Mouse (Mus musculus): ENCODE measurements at regions not wholly inside any gene's neighbourhood (a gene's known extent, or its start where the extent isn't known, plus 50 kb on each side); places are given as distances from the start of the nearest gene placed in this dataset.

GRCm38 (mm10) chr10:122603960-122604359 lies 74.6 kb upstream of the Ppm1h start (continued):
- peak; percentile 83 for TF ChIP-seq MAFK (IDR thresholded peaks at IDR 0.05; ENCODE audit: insufficient replicate concordance, low read length)
- TF ChIP-seq NELFE (IDR thresholded peaks at IDR 0.05; ENCODE audit: low read depth, low read length) = no peak
- TF ChIP-seq GABPA (IDR thresholded peaks at IDR 0.05; ENCODE audit: insufficient replicate concordance, low read depth, low read length) = no peak
- no peak for TF ChIP-seq TBP (conservative IDR thresholded peaks at IDR 0.05; ENCODE audit: low read depth, low read length)
- peak; percentile 51; the same call in 1 of the 2 replicates for TF ChIP-seq ELF1 (IDR thresholded peaks at IDR 0.05; ENCODE audit: low read depth, low read length)
- peak; percentile 77 for TF ChIP-seq BHLHE40 (IDR thresholded peaks at IDR 0.05; ENCODE audit: low read depth, low read length)
- peak; percentile 98 for TF ChIP-seq IRF4 (IDR thresholded peaks at IDR 0.05; ENCODE audit: low read depth, low read length)
- 0 out of 2 replicates have a peak, but pooled peaks have one; percentile 50 for TF ChIP-seq KAT2A (IDR thresholded peaks at IDR 0.05; ENCODE audit: insufficient replicate concordance, low read length)
- TF ChIP-seq CHD1 (IDR thresholded peaks at IDR 0.05; ENCODE audit: low read depth, low read length) = no peak
- TF ChIP-seq PAX5 (IDR thresholded peaks at IDR 0.05; ENCODE audit: low read length) = no peak
- no peak for TF ChIP-seq ZC3H11A (IDR thresholded peaks at IDR 0.05; ENCODE audit: low read depth, low read length)
- peak; percentile 95 for TF ChIP-seq JUND (conservative IDR thresholded peaks at IDR 0.05; ENCODE audit: low read depth, low read length)

DNA sequence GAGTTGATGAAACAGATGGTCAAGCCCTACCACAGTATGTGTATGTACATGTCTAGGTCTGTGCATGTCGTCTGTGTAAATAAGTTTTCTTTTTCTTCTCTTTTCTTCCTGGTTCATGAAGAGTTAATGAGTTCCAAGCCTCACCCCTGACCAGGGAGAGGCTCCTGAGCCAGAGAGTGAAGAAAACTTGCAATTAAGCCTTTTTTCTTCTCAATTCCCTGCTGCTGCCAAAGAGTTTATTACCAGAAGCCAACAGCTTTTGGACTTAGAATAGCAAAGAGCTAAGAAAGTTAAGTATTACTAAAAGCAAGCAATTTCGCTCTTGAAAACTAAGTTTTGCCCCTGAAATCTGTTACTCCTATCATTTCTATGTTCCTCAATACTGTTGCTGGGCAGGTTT lies 65.3 kb upstream of the Ppm1h start:
- Histone ChIP-seq H3K27ac (ENCODE audit: insufficient read depth, low read depth) (no peak overlapping the region), H3K9ac (ENCODE audit: insufficient read depth, low read depth) (no peak overlapping the region), H3K36me3 (replicated peaks in 1 of 2; ENCODE audit: control insufficient read depth in 1 of 2, insufficient read depth in 1 of 2, low read length in 1 of 2) (no peaks in the 10 kb centered on the region), H3K4me3 (replicated peaks in 1 of 3; ENCODE audit: low read depth in 2 of 3, low read length in 2 of 3, poor library complexity in 1 of 3) (no peak overlapping the region), H3K4me2 (ENCODE audit: insufficient read depth, low read depth, poor library complexity, severe bottlenecking) (no peak overlapping the region), H3K27me3 (replicated peaks) (no peaks in the 10 kb centered on the region), H3K4me1 (ENCODE audit: control insufficient read depth in 1 of 2, insufficient read depth in 2 of 2) (no peaks in the 10 kb centered on the region), H3K79me2 (replicated peaks; ENCODE audit: control insufficient read depth, extremely low read depth, insufficient read depth, poor library complexity, severe bottlenecking) (no peaks in the 10 kb centered on the region), H3K9me3 (replicated peaks; ENCODE audit: low read length) (no peaks in the 10 kb centered on the region)
- TF ChIP-seq EP300 (IDR thresholded peaks at IDR 0.05; ENCODE audit: low read length) = 0 out of 2 replicates have a peak, but pooled peaks have one; percentile 4
- no peak for TF ChIP-seq POLR2AphosphoS2 (IDR thresholded peaks at IDR 0.05; ENCODE audit: low read depth, low read length)
- TF ChIP-seq ZC3H11A (IDR thresholded peaks at IDR 0.05; ENCODE audit: low read depth, low read length) = no peak
- no peak for TF ChIP-seq MAZ (IDR thresholded peaks at IDR 0.05; ENCODE audit: low read depth, low read length)
- TF ChIP-seq SMC3 (IDR thresholded peaks at IDR 0.05; ENCODE audit: low read depth, low read length) = no peak
- DNase-seq (ENCODE audit: extremely low read depth) = no peak
- dilution Hi-C loops (cut with MboI; ENCODE audit: extremely low pct_ligation_motif_present, extremely low pct_unique_long_range_greater_than_20kb, low sequenced_read_pairs) (no loop called here), in situ Hi-C loops (cut with MboI; ENCODE audit: low pct_ligation_motif_present, low pct_unique_long_range_greater_than_20kb, low sequenced_read_pairs) (no loop called here)

DNA sequence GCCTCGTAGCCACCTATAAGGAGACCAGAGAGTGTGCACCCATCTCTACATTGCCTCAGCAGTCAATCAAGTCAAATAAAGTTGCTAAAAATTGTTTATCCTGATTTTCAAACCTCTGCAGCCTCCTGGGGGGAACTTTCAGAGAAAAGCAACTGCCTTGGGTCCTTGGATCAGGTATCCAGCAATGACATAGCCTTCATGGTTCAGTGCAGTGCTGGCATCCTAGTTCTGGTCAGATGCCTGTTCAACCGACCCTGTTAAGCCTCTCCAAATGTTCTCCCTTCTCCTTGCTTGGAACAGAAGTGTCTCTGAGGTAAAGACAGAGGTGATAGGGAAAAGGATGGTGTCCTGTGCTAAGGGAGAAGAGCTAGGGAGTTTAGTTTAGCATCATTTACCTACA lies 64.7 kb upstream of the Ppm1h start:
- no peak for DNase-seq (ENCODE audit: extremely low read depth)
- no peaks in the 10 kb centered on the region for H3K79me2 ChIP-seq (replicated peaks; ENCODE audit: control insufficient read depth, extremely low read depth, insufficient read depth, poor library complexity, severe bottlenecking)
- H3K9ac ChIP-seq (ENCODE audit: insufficient read depth, low read depth) = no peak overlapping the region
- H3K27me3 ChIP-seq (replicated peaks) = no peaks in the 10 kb centered on the region
- in situ Hi-C loops (cut with MboI; ENCODE audit: low pct_ligation_motif_present, low pct_unique_long_range_greater_than_20kb, low sequenced_read_pairs) = no loop called here
- no peaks in the 10 kb centered on the region for H3K9me3 ChIP-seq (replicated peaks; ENCODE audit: low read length)
- TF ChIP-seq RAD21 (IDR thresholded peaks at IDR 0.05; ENCODE audit: low read depth, low read length) (no peak), ELF1 (IDR thresholded peaks at IDR 0.05; ENCODE audit: low read depth, low read length) (no peak), HCFC1 (IDR thresholded peaks at IDR 0.05; ENCODE audit: low read depth, low read length) (no peak), GABPA (IDR thresholded peaks at IDR 0.05; ENCODE audit: insufficient replicate concordance, low read depth, low read length) (no peak), PAX5 (IDR thresholded peaks at IDR 0.05; ENCODE audit: low read length) (no peak), JUN (IDR thresholded peaks at IDR 0.05; ENCODE audit: insufficient read depth, low read depth, low read length) (no peak)
- no peaks in the 10 kb centered on the region for H3K36me3 ChIP-seq (replicated peaks in 1 of 2; ENCODE audit: control insufficient read depth in 1 of 2, insufficient read depth in 1 of 2, low read length in 1 of 2)
- no peaks in the 10 kb centered on the region for H3K4me1 ChIP-seq (ENCODE audit: control insufficient read depth in 1 of 2, insufficient read depth in 2 of 2)
- H3K27ac ChIP-seq (ENCODE audit: insufficient read depth, low read depth) = no peak overlapping the region
- dilution Hi-C loops (cut with MboI; ENCODE audit: extremely low pct_ligation_motif_present, extremely low pct_unique_long_range_greater_than_20kb, low sequenced_read_pairs) = no loop called here
- no peak overlapping the region for H3K4me3 ChIP-seq (replicated peaks in 1 of 3; ENCODE audit: low read depth in 2 of 3, low read length in 2 of 3, poor library complexity in 1 of 3)
- no peak overlapping the region for H3K4me2 ChIP-seq (ENCODE audit: insufficient read depth, low read depth, poor library complexity, severe bottlenecking)
